Mouse (Mus musculus) B cell, adult 62 days (primary cell): ENCODE measurements around the gene Natd1. TPM values are rescaled to one million over a fixed set of nuclear protein-coding genes. Genes with fewer than 3 reads are reported as not detected.

Experiments used
- total RNA-seq: library from RNA; stranded (reverse); gene quantifications from 4 replicates; pipeline ENCODE4 v1.2.4, GENCODE M21; 2023

Gene Natd1
- total RNA-seq, result 31.1 to 35.2 TPM (median 33.0 TPM) in 4 replicates

GRCm38 (mm10) chr11:60914491-60914890 is at the start of gene Natd1:
Natd1 (minus strand) TSS chr11:60914750.

DNA sequence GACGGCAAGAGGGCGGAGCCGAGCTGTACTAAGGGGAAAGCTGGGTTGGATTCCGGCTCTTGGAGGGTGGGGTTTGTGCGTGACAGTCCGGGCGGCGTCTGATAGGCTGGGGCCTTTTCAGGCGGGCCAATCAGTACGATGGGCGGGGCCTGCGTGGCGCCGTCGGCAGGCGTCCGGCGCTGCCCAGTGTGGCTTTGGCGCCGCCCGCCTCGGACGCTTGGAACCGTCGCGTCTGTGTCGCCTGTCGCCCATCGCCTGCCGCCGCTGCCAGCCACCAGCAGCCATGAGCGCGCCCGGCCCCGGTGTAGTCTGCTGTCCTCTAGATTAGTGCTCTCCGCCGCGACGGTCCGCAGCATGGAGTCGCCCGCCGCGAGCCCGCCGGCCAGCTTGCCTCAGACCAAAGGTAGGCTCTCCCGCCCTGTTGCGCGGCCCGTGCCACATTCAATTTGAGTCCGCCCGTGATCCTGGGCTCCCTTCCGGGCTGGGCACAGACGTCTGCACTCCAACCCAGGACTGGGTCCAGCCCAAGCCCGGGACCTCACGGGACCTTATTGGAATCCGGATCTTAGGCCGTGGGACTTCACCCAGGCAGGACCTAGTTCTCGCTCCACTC is 17.4 kb upstream of the Natd1 start, which contains the start of gene Map2k3:
Gene Map2k3, plus strand, starts transcription at position 165 of the 613 bp plus-strand sequence.

DNA sequence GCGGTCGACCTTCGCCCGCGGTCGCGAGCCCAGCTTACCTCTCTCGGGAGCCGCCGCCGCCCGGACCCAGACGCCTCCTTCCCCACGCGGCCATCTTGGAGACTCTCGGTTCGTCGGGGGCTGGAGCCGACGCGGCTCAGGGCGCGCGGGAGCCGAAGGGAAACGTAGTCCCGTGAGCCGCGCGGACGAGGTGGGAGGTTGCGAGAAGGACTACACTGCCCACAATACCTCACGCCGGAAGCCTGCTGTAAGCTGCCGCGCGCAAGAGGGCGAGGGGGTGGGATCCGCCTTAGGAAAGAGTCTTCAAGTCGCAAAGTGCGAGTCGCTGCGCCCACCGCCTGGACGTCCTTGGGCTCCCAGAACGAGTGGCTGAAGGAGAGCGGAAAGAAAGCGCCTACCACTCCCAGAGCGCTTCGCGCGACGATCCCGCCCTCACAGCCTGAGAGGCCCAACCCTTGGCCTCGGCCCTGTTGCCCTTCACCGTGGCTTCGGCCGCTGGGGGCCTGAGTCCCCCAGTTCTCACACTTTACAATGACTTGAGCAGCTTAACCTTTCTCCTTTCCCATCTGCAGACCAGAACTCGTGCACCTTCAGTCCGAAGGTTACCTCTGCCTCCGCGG is 35.8 kb downstream of the Natd1 start, which contains the start of gene Tmem11:
Gene Tmem11, minus strand, starts transcription at position 598 of the 620 bp plus-strand sequence.

Other genes with a start within 250 kb of the Natd1 start
- gene Llgl1, start 215.0 kb downstream of the Natd1 start, total RNA-seq, result 28.0 to 36.0 TPM (median 31.4 TPM) in 4 replicates
- gene Flii, start 187.5 kb downstream of the Natd1 start, total RNA-seq, result 187 to 204 TPM (median 195 TPM) in 4 replicates
- 7.8 to 12.8 TPM (median 10.3 TPM) in 4 replicates for gene Mief2, start 186.4 kb downstream of the Natd1 start, total RNA-seq
- 22.6 to 26.0 TPM (median 23.2 TPM) in 4 replicates for gene Top3a, start 137.4 kb downstream of the Natd1 start, total RNA-seq
- 105 to 113 TPM (median 109 TPM) in 4 replicates for gene Smcr8, start 137.2 kb downstream of the Natd1 start, total RNA-seq
- gene Shmt1, start 103.0 kb downstream of the Natd1 start, total RNA-seq, result 10.0 to 11.7 TPM (median 11.0 TPM) in 4 replicates
- gene Dhrs7b, start 84.1 kb downstream of the Natd1 start, total RNA-seq, result 13.1 to 15.5 TPM (median 14.5 TPM) in 4 replicates
- 20.5 to 21.4 TPM (median 20.7 TPM) in 4 replicates for gene Tmem11, start 35.5 kb downstream of the Natd1 start, total RNA-seq
- 29.6 to 35.3 TPM (median 31.0 TPM) in 4 replicates for gene Map2k3, start 17.3 kb upstream of the Natd1 start, total RNA-seq
- gene Kcnj12, start 107.8 kb upstream of the Natd1 start, total RNA-seq, result not detected in 4 replicates
- gene Tnfrsf13b, start 212.0 kb upstream of the Natd1 start, total RNA-seq, result 159 to 180 TPM (median 163 TPM) in 4 replicates